Mouse (Mus musculus) neural tube, embryonic 15.5 days (tissue): Measurements from ENCODE around the gene Asb3. TPM values are rescaled to one million over a fixed set of nuclear protein-coding genes. Genes with fewer than 3 reads are reported as not detected.

Experiments
- ATAC-seq: fragments of 200-750 bp; cut with Nextera tagmentation; 2 replicates; pipeline ENCODE4 v1.8.0; 2017; ENCODE audit warnings: mild to moderate bottlenecking, moderate TSS enrichment, moderate library complexity; ENCODE audit not compliant: low FRiP score
- H3K27ac ChIP-seq: fragments of 300-500 bp; sonication (generic); replicated peaks from 2 replicates; pipeline ENCODE4 v1.5.1; 2015; ENCODE audit warnings: mild to moderate bottlenecking, inconsistent platforms
- H3K27me3 ChIP-seq: fragments of 300-500 bp; sonication (generic); replicated peaks from 2 replicates; pipeline ENCODE4 v1.6.1; 2015; ENCODE audit warnings: inconsistent platforms
- H3K36me3 ChIP-seq: fragments of 300-500 bp; sonication (generic); 2 replicates; pipeline ENCODE4 v1.6.1; 2015; ENCODE audit warnings: inconsistent platforms
- H3K4me1 ChIP-seq: fragments of 300-500 bp; sonication (generic); 2 replicates; pipeline ENCODE4 v1.6.1; 2015; ENCODE audit warnings: inconsistent platforms
- H3K4me2 ChIP-seq: fragments of 300-500 bp; sonication (generic); 2 replicates; pipeline ENCODE4 v1.6.1; 2015; ENCODE audit warnings: inconsistent platforms, mild to moderate bottlenecking, moderate library complexity
- H3K4me3 ChIP-seq: fragments of 300-500 bp; sonication (generic); replicated peaks from 2 replicates; pipeline ENCODE4 v1.5.1; 2015; ENCODE audit warnings: mild to moderate bottlenecking, inconsistent platforms
- H3K9ac ChIP-seq: fragments of 300-500 bp; sonication (generic); replicated peaks from 2 replicates; pipeline ENCODE4 v1.6.1; 2015; ENCODE audit warnings: mild to moderate bottlenecking, inconsistent platforms
- H3K9me3 ChIP-seq: fragments of 300-500 bp; sonication (generic); replicated peaks from 2 replicates; pipeline ENCODE4 v1.6.1; 2016; ENCODE audit warnings: inconsistent platforms
- WGBS: fragments of 180-500 bp; shearing (Covaris S2); methylation state at CpG from one replicate; pipeline ENCODE4 v1.1.7; 2015; ENCODE audit warnings: mixed read lengths; 5-methylcytosine and 5-hydroxymethylcytosine counted together
- polyA plus RNA-seq: library from polyadenylated mRNA; unstranded; fragments of >200 nt; fragmentation: Nextera tagmentation; extraction: Ambion mirVana; gene quantifications from 2 replicates; pipeline ENCODE4 v1.2.1, GENCODE M21; 2015

Asb3 gene
- polyA plus RNA-seq: 28.3 and 28.5 TPM in 2 replicates

- H3K9ac ChIP-seq: peak within 1 kb of the TSS; percentile 77
- 1% methylated on average over 41 of the region's 41 CpGs for WGBS
- peaks cover 9% of the 10 kb centered on the region for H3K4me1 ChIP-seq
- H3K9me3 ChIP-seq: no peaks in the 10 kb centered on the region
- peak within 1 kb of the TSS; percentile 82 for H3K4me2 ChIP-seq
- no peaks in the 10 kb centered on the region for H3K27me3 ChIP-seq
- peak; percentile 96 for ATAC-seq
- H3K4me3 ChIP-seq: peak within 1 kb of the TSS; percentile 69
- peak within 1 kb of the TSS; percentile 91 for H3K27ac ChIP-seq
- peaks cover under 1% of the 10 kb centered on the region; the same call in 1 of the 2 replicates for H3K36me3 ChIP-seq
Observed at GRCm38 (mm10) chr11:30885171-30885871, at the start of gene Asb3, which contains the start of gene Gpr75. Gene Asb3 (plus strand): TSS chr11:30885416. Gene Gpr75 (plus strand): TSS chr11:30885358.

- Histone ChIP-seq H3K27ac (no peak overlapping the region), H3K27me3 (no peaks in the 10 kb centered on the region), H3K9me3 (no peaks in the 10 kb centered on the region), H3K4me1 (no peaks in the 10 kb centered on the region), H3K4me2 (no peak overlapping the region), H3K9ac (no peak overlapping the region), H3K4me3 (no peak overlapping the region), H3K36me3 (peaks cover 50% of the 10 kb centered on the region)
- ATAC-seq: no peak
- over 99% methylated on average over 2 of the region's 2 CpGs for WGBS
Observed at GRCm38 (mm10) chr11:30838793-30839192, 46.4 kb upstream of the Asb3 start.

- no peak for ATAC-seq
- Histone ChIP-seq H3K9me3 (no peaks in the 10 kb centered on the region), H3K4me1 (no peaks in the 10 kb centered on the region), H3K27ac (no peak overlapping the region), H3K36me3 (peaks cover 52% of the 10 kb centered on the region), H3K9ac (no peak overlapping the region), H3K4me3 (no peak overlapping the region), H3K4me2 (no peak overlapping the region), H3K27me3 (no peaks in the 10 kb centered on the region)
- WGBS: 88% methylated on average over 1 of the region's 1 CpGs
Observed at GRCm38 (mm10) chr11:30844355-30844754, 40.9 kb upstream of the Asb3 start.

- no peak overlapping the region for H3K9ac ChIP-seq
- no peak for ATAC-seq
- H3K4me1 ChIP-seq: no peaks in the 10 kb centered on the region
- no peaks in the 10 kb centered on the region for H3K9me3 ChIP-seq
- H3K27me3 ChIP-seq: no peaks in the 10 kb centered on the region
- H3K4me2 ChIP-seq: no peak overlapping the region
- H3K36me3 ChIP-seq: peaks cover 38% of the 10 kb centered on the region
- no peak overlapping the region for H3K27ac ChIP-seq
- H3K4me3 ChIP-seq: no peak overlapping the region
Observed at GRCm38 (mm10) chr11:30872425-30872824, 12.8 kb upstream of the Asb3 start.

- Histone ChIP-seq H3K27ac (no peak overlapping the region), H3K9me3 (no peaks in the 10 kb centered on the region), H3K4me3 (no peak overlapping the region), H3K27me3 (no peaks in the 10 kb centered on the region), H3K4me2 (no peak overlapping the region), H3K9ac (no peak overlapping the region), H3K36me3 (peaks cover 21% of the 10 kb centered on the region), H3K4me1 (peaks cover 9% of the 10 kb centered on the region)
- ATAC-seq: no peak
- WGBS: 83% methylated on average over 2 of the region's 2 CpGs
Observed at GRCm38 (mm10) chr11:30888153-30888552, 2.9 kb downstream of the Asb3 start.

GRCm38 (mm10) chr11:30896201-30896600 is 11.0 kb downstream of the Asb3 start:
- H3K27me3 ChIP-seq: no peaks in the 10 kb centered on the region
- no peaks in the 10 kb centered on the region for H3K9me3 ChIP-seq
- 94% methylated on average over 1 of the region's 1 CpGs for WGBS
- H3K9ac ChIP-seq: no peak overlapping the region
- no peak overlapping the region for H3K4me2 ChIP-seq
- H3K4me3 ChIP-seq: no peak overlapping the region
- no peaks in the 10 kb centered on the region for H3K4me1 ChIP-seq
- peaks cover 18% of the 10 kb centered on the region for H3K36me3 ChIP-seq
- no peak for ATAC-seq
- no peak overlapping the region for H3K27ac ChIP-seq

DNA sequence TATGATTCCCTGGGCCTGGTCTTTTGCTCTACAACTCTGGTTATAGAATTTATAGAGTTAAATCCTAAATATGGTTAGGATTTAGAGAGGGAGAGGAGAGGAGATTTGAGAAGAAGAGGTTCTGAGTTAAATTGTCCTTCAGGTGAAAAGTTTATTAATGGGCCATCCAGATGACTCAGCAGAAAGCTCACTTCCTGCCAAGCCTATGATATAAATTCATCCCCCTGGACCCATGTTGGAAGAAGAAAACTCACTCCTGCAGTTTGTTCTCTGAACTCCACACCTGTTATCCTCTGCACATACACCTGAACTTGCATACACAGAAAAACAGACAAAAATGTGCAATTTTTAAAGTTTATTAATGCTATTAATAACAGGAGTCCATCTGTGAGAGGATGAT is 14.1 kb downstream of the Asb3 start:
- Histone ChIP-seq H3K9me3 (no peaks in the 10 kb centered on the region), H3K4me2 (no peak overlapping the region)
- no peak for ATAC-seq

DNA sequence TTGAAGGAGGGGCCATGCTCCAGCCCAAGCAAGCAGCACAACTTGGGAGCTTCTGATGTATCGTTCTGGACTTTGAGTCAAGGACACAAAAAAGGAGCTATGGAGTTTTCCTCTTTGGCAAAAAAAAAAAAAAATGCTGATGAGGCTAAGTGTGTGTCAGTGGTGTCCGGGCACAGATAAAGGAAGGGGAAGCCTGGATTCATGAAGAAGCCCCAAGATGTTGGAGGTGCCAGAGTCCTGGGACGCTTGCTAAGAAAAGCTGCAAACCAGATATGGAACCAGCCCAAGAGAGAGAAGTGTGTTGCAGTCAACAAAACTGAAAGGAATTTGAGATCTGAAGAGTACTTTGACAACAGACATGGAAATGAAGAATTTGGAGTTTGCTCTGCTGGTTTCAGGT is 27.1 kb downstream of the Asb3 start:
- WGBS: 98% methylated on average over 3 of the region's 3 CpGs
- no peak overlapping the region for H3K4me3 ChIP-seq
- no peak overlapping the region for H3K9ac ChIP-seq
- no peaks in the 10 kb centered on the region for H3K27me3 ChIP-seq
- no peak overlapping the region for H3K4me2 ChIP-seq
- no peak for ATAC-seq
- no peak overlapping the region for H3K27ac ChIP-seq
- H3K4me1 ChIP-seq: no peaks in the 10 kb centered on the region
- no peaks in the 10 kb centered on the region for H3K9me3 ChIP-seq
- H3K36me3 ChIP-seq: no peaks in the 10 kb centered on the region

More for the DNA sequence above, 14.1 kb downstream of the Asb3 start:
- no peaks in the 10 kb centered on the region for H3K4me1 ChIP-seq
- no peak overlapping the region for H3K27ac ChIP-seq
- H3K27me3 ChIP-seq: no peaks in the 10 kb centered on the region
- no peak overlapping the region for H3K9ac ChIP-seq
- H3K4me3 ChIP-seq: no peak overlapping the region
- H3K36me3 ChIP-seq: no peaks in the 10 kb centered on the region

DNA sequence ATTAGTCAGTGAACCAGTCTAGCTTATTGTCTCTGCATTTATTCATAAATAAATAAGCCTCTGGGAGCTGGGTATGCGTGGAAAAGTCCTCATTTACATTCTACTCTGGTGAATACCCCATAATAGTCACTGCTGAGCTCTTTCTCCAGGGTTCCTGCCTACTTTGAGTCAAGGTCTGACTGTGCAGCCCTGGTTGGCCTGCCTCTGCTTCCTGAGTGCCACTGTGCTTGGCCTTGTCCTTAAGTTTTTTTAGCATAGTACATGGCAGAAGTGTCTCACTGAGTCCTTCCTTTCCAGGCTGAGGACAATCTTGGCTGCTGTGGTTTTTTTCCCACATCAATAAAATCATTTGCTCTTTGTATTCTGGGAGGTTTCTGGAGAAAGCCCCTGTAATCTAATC is 35.4 kb downstream of the Asb3 start:
- no peaks in the 10 kb centered on the region for H3K9me3 ChIP-seq
- WGBS: 57% methylated on average over 1 of the region's 1 CpGs
- no peak overlapping the region for H3K4me2 ChIP-seq
- H3K9ac ChIP-seq: no peak overlapping the region
- H3K4me3 ChIP-seq: no peak overlapping the region
- no peaks in the 10 kb centered on the region for H3K27me3 ChIP-seq
- no peak for ATAC-seq
- H3K4me1 ChIP-seq: no peaks in the 10 kb centered on the region
- peaks cover 16% of the 10 kb centered on the region for H3K36me3 ChIP-seq
- H3K27ac ChIP-seq: no peak overlapping the region

DNA sequence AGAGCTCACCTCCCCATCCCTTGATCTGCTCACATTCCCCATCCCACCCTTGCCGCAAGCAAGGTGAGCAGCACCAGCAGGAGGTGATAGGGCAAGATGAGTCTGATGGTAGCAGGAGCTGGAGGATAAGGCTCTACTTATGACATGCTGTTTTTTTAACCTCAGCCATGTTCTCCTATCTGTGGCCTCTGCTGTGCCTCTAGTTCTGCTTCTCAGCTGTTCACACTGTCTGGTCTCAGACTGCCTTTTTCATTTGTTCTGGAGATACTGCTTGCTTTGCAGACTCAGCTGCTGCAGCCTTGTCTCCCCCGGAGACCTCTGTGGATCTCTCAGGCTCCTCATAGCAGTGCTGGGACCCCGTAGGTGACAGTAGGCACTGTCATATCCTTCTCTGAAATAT is 38.1 kb downstream of the Asb3 start:
- ATAC-seq: no peak
- WGBS: 96% methylated on average over 3 of the region's 3 CpGs

DNA sequence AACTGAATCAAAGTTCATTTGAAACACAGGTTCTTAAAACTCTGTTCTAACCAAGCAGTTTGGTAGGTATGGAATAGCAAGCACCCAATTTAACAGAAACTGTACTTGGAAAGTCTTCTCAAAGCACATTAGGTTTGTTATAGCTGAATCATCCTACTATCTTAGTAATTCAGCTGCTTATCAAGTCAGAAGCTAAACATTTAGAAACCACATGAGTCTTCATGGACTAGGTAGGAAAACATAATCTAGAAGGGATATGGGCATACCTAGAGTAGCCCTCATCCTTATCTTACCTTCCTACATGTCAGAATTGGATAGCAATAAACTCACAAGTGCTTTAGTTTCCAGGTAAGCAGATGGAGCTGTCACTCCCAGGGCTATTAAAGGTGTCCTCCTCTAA is 42.9 kb downstream of the Asb3 start:
- Histone ChIP-seq H3K4me3 (no peak overlapping the region), H3K9me3 (no peaks in the 10 kb centered on the region)

More for the DNA sequence above, 38.1 kb downstream of the Asb3 start:
- no peak overlapping the region for H3K27ac ChIP-seq
- H3K4me2 ChIP-seq: no peak overlapping the region
- no peaks in the 10 kb centered on the region for H3K9me3 ChIP-seq
- H3K4me1 ChIP-seq: no peaks in the 10 kb centered on the region
- H3K4me3 ChIP-seq: no peak overlapping the region
- no peaks in the 10 kb centered on the region for H3K27me3 ChIP-seq
- peaks cover 24% of the 10 kb centered on the region for H3K36me3 ChIP-seq
- H3K9ac ChIP-seq: no peak overlapping the region

GRCm38 (mm10) chr11:30928498-30928897 is 43.3 kb downstream of the Asb3 start:
- Histone ChIP-seq H3K9ac (no peak overlapping the region), H3K27me3 (no peaks in the 10 kb centered on the region), H3K4me3 (no peak overlapping the region), H3K27ac (no peak overlapping the region), H3K4me2 (no peak overlapping the region), H3K36me3 (peaks cover 36% of the 10 kb centered on the region), H3K9me3 (no peaks in the 10 kb centered on the region), H3K4me1 (no peaks in the 10 kb centered on the region)
- 91% methylated on average over 1 of the region's 1 CpGs for WGBS
- no peak for ATAC-seq

More for the DNA sequence above, 42.9 kb downstream of the Asb3 start:
- Histone ChIP-seq H3K4me1 (no peaks in the 10 kb centered on the region), H3K36me3 (peaks cover 40% of the 10 kb centered on the region), H3K27me3 (no peaks in the 10 kb centered on the region), H3K27ac (no peak overlapping the region), H3K4me2 (no peak overlapping the region), H3K9ac (no peak overlapping the region)
- ATAC-seq: no peak
